Mouse (Mus musculus): ENCODE results near the gene Arhgef18.

The Arhgef18 gene

DNA sequence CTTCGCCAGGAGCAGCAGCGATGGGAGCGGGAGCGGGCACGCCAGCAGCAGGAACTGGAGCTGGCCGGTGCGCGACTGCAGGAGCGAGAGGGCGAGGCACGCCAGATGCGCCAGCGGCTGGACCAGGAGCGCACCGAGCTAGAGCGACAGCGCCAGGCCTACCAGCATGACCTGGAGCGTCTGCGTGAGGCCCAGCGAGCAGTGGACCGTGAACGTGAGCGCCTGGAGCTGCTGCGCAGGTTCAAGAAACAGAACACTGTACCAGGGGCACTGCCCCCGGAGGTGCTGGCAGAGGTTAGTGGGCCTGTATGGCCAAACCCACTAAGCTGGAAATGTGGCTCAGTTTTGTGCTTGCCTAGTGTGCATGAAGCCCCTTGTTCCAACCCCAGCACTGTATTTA is 59.2 kb downstream of the Arhgef18 start:
- no peak for DNase-seq (ENCODE audit: low spot score in 2 of 2)

DNA sequence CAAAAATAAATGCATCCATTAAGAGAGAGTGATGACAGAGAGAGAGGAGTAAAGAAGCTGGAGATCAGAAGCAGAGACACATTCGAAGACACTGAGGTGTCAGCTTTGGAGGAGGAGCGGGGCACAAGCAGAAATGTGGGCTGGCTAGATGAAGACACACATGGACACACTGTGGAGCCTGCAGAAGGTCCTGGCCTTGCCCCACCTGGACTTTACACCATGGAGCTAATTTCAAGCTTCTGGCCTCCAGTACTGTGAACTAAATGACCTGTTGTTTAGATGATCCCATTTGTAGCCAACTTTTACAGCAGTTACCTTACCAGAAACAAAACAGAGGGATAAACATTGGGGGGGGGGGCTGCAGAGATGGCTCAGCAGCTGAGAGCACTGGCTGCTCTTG is 70.4 kb downstream of the Arhgef18 start:
- no peak for DNase-seq (ENCODE audit: low spot score in 2 of 2)

DNA sequence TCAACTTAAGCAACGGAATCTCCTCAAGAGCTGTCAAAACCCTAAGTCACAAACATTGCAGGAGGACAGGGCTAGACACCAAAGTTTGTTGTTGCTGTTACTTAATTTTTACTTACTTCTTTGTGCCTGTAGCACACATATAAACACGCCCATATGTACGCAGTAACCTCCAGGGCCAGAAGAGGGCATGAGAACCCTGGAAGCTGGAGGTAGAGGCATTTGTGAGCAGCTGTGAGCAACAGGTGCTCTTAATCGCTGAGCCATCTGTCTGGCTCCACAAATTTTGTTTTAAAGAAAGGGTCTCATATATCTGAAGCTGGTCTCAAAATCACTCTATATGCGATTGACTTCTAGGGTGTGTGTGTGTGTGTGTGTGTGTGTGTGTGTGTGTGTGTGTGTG is 71.5 kb downstream of the Arhgef18 start:
- no peak for DNase-seq (ENCODE audit: low spot score in 2 of 2)

DNA sequence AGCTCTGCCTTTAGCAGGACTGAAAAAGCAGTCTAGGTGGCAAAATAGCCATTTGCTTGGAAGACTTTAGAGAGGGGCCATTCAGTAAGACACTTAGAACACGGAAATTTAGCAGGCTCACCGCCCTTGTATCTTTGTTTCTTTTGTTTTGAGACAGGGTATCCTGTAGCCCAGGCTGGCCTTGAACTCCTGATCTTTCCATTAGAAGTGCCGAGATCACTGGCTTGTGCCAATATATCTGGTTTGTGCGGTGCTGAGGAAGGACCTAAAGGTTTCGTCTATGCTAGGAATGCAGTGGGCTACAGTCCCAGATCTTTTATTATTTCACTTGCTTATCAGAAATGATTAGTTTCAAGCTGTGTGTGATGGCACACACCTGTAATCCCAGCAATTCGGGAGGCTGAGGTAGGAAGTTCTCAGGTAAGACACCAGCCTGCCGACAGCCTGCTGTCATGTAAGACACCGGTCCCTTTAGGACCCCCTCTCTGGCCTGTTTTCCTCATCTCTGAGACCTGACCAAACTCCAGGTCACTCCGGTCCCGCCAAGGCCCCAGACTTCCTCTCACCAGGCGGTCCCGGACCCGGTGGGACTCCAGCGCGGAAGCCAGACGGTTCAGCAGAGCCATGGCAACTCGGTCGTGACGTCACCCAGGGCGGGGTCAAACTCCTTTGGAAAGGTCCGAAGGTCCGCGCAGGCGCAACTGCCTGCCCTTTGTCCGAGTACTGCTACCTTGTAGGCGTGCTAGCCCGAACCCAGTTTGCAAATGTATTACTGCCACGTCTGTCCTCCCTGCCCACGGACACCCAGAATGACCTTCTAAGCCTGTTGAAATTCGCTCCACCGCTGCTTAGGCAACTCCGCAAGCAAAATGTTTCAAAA is 74.4 kb downstream of the Arhgef18 start, which contains the start of gene Pex11g:
Gene Pex11g, minus strand, starts transcription at position 675 of the 880 bp plus-strand sequence.
- DNase-seq (ENCODE audit: low spot score in 2 of 2): peak; percentile 81 to 89

DNA sequence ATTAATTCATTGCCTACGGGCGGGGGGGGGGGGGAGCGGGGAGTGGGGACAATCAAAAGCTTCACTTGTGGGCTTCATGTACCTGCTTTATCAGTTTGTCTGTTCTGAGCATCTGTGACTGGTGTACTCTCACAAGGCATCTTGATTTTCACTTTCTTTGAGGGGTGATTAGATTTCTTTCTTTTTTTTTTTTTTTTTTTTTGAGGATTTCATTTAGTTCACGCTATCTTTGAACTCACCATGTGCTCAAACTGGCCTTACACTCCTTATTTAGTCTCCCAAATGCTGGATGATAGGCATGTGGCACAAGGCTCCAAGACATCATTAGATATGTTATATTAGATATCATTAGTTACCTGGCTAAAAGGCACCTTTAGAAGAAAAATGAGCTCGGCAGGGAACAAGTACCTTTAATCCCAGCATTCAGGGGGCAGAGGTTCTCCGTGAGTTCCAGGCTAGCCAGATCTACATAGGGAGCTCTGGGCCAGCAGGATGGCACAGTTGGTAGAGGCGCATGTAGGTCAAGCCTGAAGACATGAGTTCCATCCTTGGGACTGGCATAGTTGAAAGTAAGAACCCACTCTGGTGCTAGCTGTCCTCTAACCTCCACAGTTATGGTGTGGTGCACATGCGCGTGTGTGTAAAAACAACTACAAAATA is 75.2 kb downstream of the Arhgef18 start:
- no peak for DNase-seq (ENCODE audit: low spot score in 2 of 2)

DNA sequence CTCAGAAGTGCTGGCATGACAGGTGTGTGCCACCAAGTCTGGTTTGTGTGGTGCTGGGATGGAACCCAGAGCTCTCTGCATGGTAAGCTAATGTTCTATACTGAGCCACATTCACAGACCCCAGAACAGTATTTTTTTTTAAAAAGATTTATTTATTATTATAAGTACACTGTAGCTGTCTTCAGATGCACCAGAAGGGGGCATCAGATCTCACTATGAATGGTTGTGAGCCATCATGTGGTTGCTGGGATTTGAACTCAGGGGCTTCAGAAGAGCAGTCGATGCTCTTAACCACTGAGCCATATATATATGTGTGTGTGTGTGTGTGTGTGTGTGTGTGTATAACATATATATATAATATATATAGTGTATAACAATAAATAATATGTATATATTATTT is 76.0 kb downstream of the Arhgef18 start:
- no peak for DNase-seq (ENCODE audit: low spot score in 2 of 2)

DNA sequence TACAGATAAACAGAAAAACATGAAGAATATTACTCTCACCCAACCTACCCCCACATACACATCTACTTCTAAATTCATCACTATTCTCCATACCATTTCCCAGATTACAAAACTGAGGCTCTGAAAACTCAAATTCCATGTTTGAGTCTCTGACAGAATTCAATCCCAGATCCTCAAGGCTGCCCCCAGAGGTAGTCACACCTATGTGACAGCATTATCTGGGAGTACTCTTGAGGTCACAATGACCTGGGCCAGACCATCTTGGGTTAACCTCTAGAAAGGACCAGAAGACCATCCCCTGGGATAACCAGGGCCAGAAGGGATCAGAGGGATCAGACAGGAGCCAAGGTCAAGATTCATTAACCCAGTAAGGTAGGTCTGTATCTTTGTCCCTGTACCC is 77.8 kb downstream of the Arhgef18 start, which contains the start of gene Tex45:
Gene Tex45, plus strand, starts transcription at position 301 of the 400 bp plus-strand sequence.
- DNase-seq (ENCODE audit: low spot score in 2 of 2): no peak

DNA sequence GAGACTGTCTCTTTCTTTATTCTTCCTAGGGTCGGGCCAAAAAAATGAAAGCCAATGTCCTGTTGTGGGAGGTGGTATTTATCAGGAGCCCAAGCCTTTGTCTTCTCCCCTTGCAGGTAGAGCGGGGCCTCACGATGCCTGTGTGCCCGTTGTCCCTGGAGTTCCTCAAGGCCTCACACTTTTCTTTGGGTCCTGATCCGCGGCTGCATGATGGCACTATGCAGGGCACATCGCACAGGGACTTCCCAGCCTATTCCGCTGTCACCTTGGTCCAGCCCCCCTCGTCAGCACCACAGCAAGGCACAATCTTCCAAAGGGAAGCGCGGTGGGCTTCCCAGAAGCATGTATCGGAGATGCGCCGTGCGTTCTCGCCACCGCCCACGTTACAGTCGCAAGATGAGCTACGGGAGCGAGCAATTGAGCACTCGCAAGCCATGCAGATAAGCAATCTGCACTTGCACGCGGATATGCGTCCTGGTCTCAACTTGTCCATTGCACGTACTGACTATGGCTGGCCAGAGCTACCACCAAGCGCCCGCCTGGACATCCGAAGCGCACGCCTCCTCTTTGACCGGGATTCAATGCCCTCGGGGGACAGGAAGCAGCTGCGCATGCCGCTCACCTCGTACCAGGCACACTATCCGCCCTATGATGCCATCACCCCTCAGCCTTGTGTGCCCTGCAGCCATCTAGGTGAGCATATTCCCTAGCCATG is 83.1 kb downstream of the Arhgef18 start:
- no peak for DNase-seq (ENCODE audit: low spot score in 2 of 2)

DNA sequence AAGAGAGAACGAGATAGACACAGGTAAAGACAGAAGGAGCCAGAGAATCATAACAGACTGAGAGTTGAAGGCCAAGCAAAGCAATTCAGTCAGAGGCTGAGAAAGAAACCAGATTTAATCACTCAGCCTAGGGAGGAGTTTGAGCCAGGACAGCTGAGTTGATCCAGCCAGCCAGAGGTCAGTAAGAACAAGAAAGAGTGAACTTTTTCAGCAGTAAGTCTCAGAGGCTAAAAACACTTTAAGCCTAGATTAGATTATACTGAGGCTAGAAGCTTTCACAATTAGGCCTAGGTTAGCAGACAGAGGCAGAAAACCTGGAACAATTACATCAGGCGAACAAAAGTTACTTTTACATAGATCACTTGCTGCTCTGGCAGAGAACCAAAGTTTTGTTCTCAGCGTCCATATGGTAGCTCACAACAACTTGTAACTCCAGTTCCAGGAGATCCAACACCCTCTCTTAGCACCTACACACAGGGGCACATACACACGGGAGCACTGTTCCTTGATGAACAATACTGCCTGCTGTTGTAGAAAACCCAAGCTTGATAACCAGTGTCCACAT is 87.5 kb downstream of the Arhgef18 start:
- DNase-seq (ENCODE audit: low spot score in 2 of 2): no peak

DNA sequence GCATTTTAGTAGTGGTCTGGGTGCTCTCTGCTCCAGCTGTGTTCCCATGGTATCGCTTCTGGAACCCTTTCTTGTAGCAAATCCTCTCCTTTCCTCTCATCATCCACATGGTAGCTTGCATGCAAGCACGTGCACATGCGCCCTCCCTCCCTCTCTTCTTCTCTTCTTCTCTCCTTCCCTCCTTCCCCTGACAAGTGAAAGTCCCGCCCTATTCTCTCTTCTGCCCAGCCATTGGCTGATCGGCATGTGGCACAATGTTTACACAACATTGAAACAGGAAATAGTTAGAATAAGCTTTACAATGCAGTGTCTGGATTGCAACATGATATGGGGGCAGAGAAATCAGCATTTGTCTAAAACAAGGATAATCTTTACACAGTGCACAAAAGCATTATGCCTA is 88.8 kb downstream of the Arhgef18 start:
- DNase-seq (ENCODE audit: low spot score in 2 of 2): no peak

DNA sequence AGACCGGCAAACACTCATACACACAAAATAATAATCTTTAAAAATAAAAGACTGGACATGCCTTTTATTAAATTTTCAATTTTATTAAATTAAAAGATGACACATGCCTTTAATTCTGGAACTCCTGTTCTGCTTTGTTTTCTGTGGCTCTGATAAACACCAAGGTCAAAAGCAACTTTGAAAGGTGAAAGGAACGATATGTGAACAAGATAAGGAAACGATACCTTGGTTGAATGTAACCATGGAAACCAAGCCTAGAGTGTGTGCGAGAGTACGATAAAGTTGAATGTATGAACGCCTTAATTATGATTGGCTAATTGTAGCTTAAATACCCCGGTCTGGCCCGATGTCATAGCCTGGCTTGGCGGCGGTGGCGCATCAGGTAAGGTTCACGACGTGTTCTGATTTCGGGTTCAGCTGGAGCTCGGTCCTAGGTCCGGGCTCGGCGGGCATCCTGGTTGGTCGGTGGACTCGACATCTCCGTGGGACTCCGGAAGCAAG is 89.5 kb downstream of the Arhgef18 start:
- DNase-seq (ENCODE audit: low spot score in 2 of 2): no peak

DNA sequence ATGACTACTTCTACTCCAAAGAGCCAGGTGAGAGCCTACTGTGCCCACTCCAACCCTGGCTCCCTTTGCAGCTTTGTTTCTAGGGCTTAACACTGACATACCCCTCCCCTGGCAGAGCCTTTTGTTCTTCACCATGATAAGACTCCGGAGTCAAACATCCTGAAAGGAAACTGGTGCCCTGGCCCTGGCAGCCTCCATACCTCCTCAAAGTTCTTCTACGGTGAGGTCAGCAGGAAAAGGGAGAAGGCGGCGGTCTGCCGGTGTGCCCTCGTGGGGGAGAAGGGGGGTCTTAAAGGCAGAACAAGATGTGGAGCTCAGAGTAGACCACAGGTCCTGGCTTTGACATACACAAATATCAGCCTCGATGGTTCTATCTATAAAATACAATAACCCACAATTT is 90.7 kb downstream of the Arhgef18 start:
- DNase-seq (ENCODE audit: low spot score in 2 of 2): no peak

DNA sequence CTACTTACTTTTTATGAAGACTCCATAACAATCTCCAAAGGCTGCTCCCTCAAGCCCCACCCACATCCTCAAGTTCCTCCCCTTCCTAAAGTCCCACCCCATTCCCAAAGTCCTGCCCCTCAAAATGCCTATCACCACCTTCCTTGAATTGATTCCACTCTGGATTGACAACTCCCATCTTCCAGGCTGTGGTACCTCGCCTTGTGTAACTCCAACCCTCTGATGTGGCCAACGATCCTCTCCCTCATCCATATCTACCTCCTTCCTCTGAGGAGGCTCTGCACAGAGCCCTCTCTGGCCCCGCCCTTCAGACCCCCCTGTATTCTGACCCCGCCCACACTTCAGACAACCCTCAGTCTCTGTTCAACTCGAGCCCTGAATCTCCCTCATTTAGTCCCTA is 92.4 kb downstream of the Arhgef18 start:
- no peak for DNase-seq (ENCODE audit: low spot score in 2 of 2)

DNA sequence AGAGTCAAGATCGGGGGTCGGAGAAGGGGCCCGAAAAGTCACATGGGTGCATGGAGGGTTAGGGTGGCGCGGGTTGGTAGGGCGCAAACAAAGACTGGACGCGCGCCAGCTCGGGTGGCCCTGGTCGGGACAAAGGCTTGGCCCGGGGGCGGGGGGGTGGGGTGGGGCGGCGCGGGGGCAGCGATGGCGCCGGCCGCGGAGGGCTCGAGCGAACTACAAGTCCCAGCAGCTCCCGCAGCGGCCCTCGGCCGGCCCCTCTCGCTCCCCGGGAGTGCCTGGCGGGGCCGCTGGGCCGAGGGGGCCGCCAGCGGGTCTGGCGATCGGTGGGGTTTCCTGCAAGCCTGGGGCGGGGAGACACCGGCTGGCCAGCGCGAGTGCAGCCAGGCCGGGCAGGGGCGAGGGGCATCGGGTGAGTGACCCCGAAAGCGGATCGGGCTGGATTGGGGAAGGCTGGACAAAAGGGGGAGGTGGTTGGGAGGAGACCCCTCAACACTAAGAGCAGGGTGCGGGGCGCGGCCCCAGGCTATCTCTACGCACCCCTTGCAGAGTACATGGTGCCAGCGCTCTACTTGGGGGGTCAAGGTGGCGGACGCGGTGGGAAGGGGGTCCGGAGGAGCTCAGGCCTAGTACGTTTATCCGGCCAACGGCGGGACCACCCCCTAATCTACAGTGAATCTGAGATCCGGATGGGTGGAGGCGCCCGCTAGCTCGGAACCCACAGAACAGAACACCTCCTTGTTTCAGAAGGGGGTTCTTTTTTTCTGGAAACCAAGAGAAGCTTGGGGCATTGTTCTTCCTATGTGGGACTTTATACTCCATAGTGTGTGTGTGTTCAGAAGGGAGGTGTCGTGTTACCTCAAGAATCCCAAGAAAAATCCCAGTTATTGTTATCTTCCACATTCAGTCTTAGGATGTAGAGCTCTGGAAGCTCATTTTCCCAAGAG is 100.4 kb downstream of the Arhgef18 start, which contains the start of gene Zfp358:
Gene Zfp358, plus strand, starts transcription at position 238 of the 944 bp plus-strand sequence.
- peak; percentile 49 to 62 for DNase-seq (ENCODE audit: low spot score in 2 of 2)

DNA sequence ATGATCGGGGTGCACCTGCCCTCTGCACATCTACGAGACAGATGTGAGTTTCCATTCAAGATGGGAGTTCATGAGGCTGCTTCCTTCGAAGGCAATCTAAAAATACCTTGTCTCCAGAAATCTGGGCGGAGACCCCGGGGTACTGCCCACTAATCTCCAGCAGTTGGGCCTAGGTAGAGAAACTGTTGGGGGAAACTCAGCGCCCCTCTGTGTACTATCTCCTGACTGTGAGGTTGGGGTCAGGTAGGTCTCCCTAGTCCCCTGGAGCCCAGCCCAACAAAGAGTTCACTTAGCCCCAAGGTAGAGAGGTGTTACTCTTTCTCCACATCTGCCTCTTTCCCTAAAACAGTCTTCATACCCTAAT is 101.0 kb downstream of the Arhgef18 start:
- DNase-seq (ENCODE audit: low spot score in 2 of 2): no peak

DNA sequence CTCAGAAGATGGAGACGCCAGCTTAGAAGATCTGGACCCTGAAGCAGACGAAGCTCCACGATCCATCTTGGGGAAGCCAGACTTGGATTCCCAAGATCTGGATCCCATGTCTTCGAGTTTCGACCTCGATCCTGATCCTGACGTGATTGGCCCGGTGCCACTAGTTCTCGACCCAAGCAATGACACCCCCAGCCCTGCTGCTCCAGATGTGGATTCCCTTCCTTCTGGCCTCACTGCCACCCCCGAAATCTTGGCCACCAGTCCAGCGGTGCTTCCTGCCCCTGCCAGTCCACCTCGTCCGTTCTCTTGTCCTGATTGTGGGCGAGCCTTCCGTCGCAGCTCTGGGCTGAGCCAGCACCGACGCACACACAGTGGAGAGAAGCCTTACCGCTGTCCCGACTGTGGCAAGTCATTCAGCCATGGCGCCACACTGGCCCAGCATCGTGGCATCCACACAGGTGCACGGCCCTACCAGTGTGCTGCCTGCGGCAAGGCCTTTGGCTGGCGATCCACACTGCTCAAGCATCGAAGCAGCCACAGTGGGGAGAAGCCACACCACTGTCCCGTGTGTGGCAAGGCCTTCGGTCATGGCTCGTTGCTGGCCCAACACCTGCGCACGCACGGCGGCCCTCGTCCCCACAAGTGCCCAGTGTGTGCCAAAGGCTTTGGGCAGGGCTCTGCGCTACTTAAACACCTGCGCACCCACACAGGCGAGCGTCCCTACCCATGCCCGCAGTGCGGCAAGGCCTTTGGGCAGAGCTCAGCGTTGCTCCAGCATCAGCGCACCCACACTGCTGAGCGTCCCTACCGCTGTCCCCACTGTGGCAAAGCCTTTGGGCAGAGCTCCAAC is 103.0 kb downstream of the Arhgef18 start:
- DNase-seq (ENCODE audit: low spot score in 2 of 2): no peak

DNA sequence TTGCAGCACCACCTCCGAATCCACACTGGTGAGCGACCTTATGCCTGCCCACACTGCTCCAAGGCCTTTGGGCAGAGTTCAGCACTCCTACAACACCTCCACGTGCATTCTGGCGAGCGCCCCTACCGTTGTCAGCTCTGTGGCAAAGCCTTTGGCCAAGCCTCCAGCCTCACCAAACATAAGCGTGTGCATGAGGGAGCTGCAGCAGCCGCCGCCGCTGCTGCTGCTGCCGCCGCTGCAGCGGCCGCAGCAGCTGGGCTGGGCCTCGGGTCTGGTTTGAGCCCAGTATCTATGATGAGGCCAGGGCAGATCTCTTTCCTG is 103.6 kb downstream of the Arhgef18 start:
- no peak for DNase-seq (ENCODE audit: low spot score in 2 of 2)

DNA sequence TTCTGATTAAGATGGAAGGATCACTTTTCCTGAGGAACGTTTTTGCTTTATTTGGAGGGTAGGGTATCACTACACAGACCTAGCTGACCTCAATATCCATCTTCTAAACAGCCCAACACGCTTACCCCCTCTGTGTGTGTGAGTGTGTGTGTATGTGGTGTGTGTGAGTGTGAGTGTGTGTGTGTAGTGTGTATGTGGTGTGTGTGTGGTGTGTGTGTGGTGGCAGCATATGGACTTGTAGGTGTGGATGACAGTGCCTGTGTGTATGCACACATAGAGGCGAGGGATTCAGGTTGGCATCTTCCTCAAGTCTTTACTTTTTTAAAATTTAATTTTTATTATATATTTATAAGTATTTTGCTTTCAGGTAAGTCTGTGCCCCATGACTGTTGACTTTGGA is 105.8 kb downstream of the Arhgef18 start:
- DNase-seq (ENCODE audit: low spot score in 2 of 2): no peak

DNA sequence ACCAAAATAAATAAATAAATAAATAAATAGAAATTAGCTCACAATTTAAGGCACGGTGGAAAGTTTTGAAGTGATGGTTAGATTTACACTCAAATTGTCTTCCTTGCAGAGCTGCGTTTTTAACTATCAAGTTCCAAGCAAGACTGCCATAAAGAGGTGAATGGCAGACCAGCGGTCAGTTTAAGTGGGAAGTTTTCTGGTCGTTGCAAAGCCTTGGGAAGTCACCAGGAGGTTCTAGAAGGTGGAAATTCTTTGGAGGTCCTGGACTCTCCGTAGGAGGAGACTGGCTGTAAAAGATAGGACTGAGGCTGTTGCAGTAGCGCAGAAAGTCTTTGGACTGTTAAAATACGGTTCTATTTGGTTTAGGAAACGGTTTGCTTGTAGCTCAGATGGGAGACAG is 106.9 kb downstream of the Arhgef18 start:
- no peak for DNase-seq (ENCODE audit: low spot score in 2 of 2)
